9 mouse cellular contexts compared by ENCODE assay signal in the genomic region with DNA sequence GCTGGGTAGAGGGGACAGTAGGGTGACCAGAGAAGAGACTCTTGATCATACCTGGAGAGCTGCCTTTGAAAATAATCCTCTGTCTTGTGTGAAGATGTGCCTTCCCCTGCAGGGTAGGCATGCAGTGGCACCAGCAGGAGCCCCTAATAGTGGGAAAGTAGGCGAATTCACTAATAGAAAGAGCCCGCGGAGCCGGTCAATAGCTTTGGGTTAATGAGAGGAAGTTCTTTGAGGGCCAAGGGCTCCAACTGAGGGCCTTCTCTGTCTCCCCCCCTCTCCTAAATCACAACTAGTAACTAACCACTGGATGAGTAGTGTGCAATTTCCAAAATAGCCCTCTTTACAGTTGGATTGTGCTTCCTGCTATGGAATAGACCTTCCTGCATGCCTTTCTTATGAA. TPM values are rescaled to one million over a fixed set of nuclear protein-coding genes. Genes with fewer than 3 reads are reported as not detected.
DNase-seq lines count a peak whose midpoint lies in the region; ATAC-seq lines count a peak whose summit lies in the region.
"Had no signal": no experiment of that assay in that cellular context is flagged by ENCODE, and none has a peak within 500 bp of the region (broad histone marks: within the 10 kb centered on the region; RNA-seq: fewer than 3 reads in every experiment).

No protein-coding gene starts in this region.

- no peak overlapping the region for H3K4me2 ChIP-seq in forebrain, embryonic 11.5 days (ENCODE audit: low read depth, low read length, severe bottlenecking)
- H3K4me2 ChIP-seq in hindbrain, embryonic 14.5 days (replicated peaks) = no peak overlapping the region
- no peak overlapping the region for H3K4me2 ChIP-seq in midbrain, embryonic 16.5 days (ENCODE audit: low read length)

- no peaks in the 10 kb centered on the region for H3K27me3 ChIP-seq in forebrain, embryonic 11.5 days (ENCODE audit: control insufficient read depth, insufficient read depth, low read length)
- no peaks in the 10 kb centered on the region for H3K27me3 ChIP-seq in hindbrain, embryonic 14.5 days (ENCODE audit: control insufficient read depth, insufficient read depth, low read length)
- no peaks in the 10 kb centered on the region for H3K27me3 ChIP-seq in midbrain, embryonic 16.5 days (ENCODE audit: control insufficient read depth, insufficient read depth, low read depth, low read length)

- ATAC-seq in forebrain, embryonic 11.5 days (replicated peaks; ENCODE audit: low FRiP score) = peak; percentile 54
- no peak for ATAC-seq in hindbrain, embryonic 14.5 days (ENCODE audit: low FRiP score)
- no peak for ATAC-seq in midbrain, embryonic 16.5 days

- no peak overlapping the region for H3K9ac ChIP-seq in forebrain, embryonic 11.5 days (ENCODE audit: low read length)
- no peak overlapping the region for H3K9ac ChIP-seq in hindbrain, embryonic 14.5 days
- no peak overlapping the region for H3K9ac ChIP-seq in midbrain, embryonic 16.5 days (ENCODE audit: low read depth, low read length)

- 10% methylated on average over 4 of the region's 4 CpGs for WGBS in forebrain, embryonic 11.5 days
- 17% methylated on average over 4 of the region's 4 CpGs for WGBS in hindbrain, embryonic 14.5 days
- 27% methylated on average over 4 of the region's 4 CpGs for WGBS in midbrain, embryonic 16.5 days

- H3K36me3 ChIP-seq in forebrain, embryonic 11.5 days (ENCODE audit: control insufficient read depth, insufficient read depth, low read length) = no peaks in the 10 kb centered on the region
- H3K36me3 ChIP-seq in hindbrain, embryonic 14.5 days (replicated peaks; ENCODE audit: control insufficient read depth, insufficient read depth) = no peaks in the 10 kb centered on the region
- H3K36me3 ChIP-seq in midbrain, embryonic 16.5 days (ENCODE audit: control insufficient read depth, insufficient read depth, low read length) = no peaks in the 10 kb centered on the region

- DNase-seq in layer of hippocampus, adult 8-10 months (ENCODE audit: low spot score in 2 of 2) = peak; percentile 24 to 40
- no peak for DNase-seq in layer of hippocampus, postnatal 10 days (ENCODE audit: low spot score in 2 of 2)
- DNase-seq in forebrain, embryonic 11.5 days (ENCODE audit: low spot score) = no peak
- DNase-seq in hindbrain, embryonic 14.5 days (ENCODE audit: low spot score) = no peak
- DNase-seq in thymus, postnatal 14 days = no peak
- DNase-seq in gastrocnemius, postnatal 36 days = no peak
- DNase-seq in gastrocnemius, postnatal 4 days (ENCODE audit: low spot score in 2 of 2) = no peak
- DNase-seq: gastrocnemius, postnatal 25 days had no signal

- no peak overlapping the region for H3K4me3 ChIP-seq in forebrain, embryonic 11.5 days (ENCODE audit: low read depth, low read length)
- H3K4me3 ChIP-seq in hindbrain, embryonic 14.5 days (replicated peaks; ENCODE audit: low read length) = no peak overlapping the region
- no peak overlapping the region for H3K4me3 ChIP-seq in midbrain, embryonic 16.5 days (ENCODE audit: low read depth, low read length)

- peak overlapping the region; percentile 81 for H3K27ac ChIP-seq in forebrain, embryonic 11.5 days (ENCODE audit: low read depth, low read length)
- H3K27ac ChIP-seq in hindbrain, embryonic 14.5 days = peak overlapping the region; percentile 71
- peak overlapping the region; percentile 23 for H3K27ac ChIP-seq in midbrain, embryonic 16.5 days (ENCODE audit: low read length)

- H3K9me3 ChIP-seq in forebrain, embryonic 11.5 days (ENCODE audit: control insufficient read depth, low read length) = no peaks in the 10 kb centered on the region
- H3K9me3 ChIP-seq in hindbrain, embryonic 14.5 days (ENCODE audit: control insufficient read depth, low read length) = no peaks in the 10 kb centered on the region
- H3K9me3 ChIP-seq in midbrain, embryonic 16.5 days (replicated peaks; ENCODE audit: control insufficient read depth, low read length, poor library complexity, severe bottlenecking) = no peaks in the 10 kb centered on the region

- intact Hi-C loops in gastrocnemius, postnatal 36 days (cut with DNase I) = no loop called here

- H3K4me1 ChIP-seq in forebrain, embryonic 11.5 days (replicated peaks; ENCODE audit: control insufficient read depth, insufficient read depth, low read length) = peaks cover 12% of the 10 kb centered on the region
- H3K4me1 ChIP-seq in hindbrain, embryonic 14.5 days (replicated peaks; ENCODE audit: control insufficient read depth, insufficient read depth, low read length) = peaks cover 16% of the 10 kb centered on the region
- H3K4me1 ChIP-seq in midbrain, embryonic 16.5 days (ENCODE audit: control insufficient read depth, insufficient read depth, low read length) = peaks cover 11% of the 10 kb centered on the region

RNA-seq across cellular contexts. Expression of gene Slc1a3, which starts 50.6 kb away (rescaled TPM):
- 100 to 1,000 TPM; 344 to 455 (median 398) TPM for total RNA-seq in layer of hippocampus, adult 8-10 months (2022)
- total RNA-seq in layer of hippocampus, postnatal 10 days (2021) = 100 to 1,000 TPM; 439 to 459 TPM
- polyA plus RNA-seq in forebrain, embryonic 11.5 days (2014; fragmentation: Nextera tagmentation; extraction: Ambion mirVana) = 48.7 and 49.3 TPM in 2 replicates
- polyA plus RNA-seq in hindbrain, embryonic 14.5 days (2014; fragmentation: Nextera tagmentation; extraction: Ambion mirVana) = 242 and 264 TPM in 2 replicates
- polyA plus RNA-seq in midbrain, embryonic 16.5 days (2015; fragmentation: Nextera tagmentation; extraction: Ambion mirVana) = 106 and 142 TPM in 2 replicates
- 1 to 10 TPM; 1.2 to 1.8 TPM for total RNA-seq in gastrocnemius, postnatal 36 days (2021)
- 1 to 10 TPM; 4.9 to 6.3 TPM for total RNA-seq in gastrocnemius, postnatal 4 days (2021)

Comparison
In these comparisons a context has a peak if more than half of its experiments do, and no peak if none do; other contexts are left out.
1. DNase-seq: peak in layer of hippocampus, adult 8-10 months (2 of 2); none in layer of hippocampus, postnatal 10 days (0 of 2), forebrain, embryonic 11.5 days (single experiment), hindbrain, embryonic 14.5 days (single experiment), thymus, postnatal 14 days (single experiment), gastrocnemius, postnatal 36 days (0 of 2) and gastrocnemius, postnatal 4 days (0 of 2).
2. H3K27ac ChIP-seq: peak in every context shown above with its lines; median percentile 81 in forebrain, embryonic 11.5 days; 71 in hindbrain, embryonic 14.5 days; 23 in midbrain, embryonic 16.5 days.
3. RNA of gene Slc1a3, which starts 50.6 kb away (total RNA-seq): 439 to 459 TPM in layer of hippocampus, postnatal 10 days and 344 to 455 TPM in layer of hippocampus, adult 8-10 months; 4.9 to 6.3 TPM in gastrocnemius, postnatal 4 days and 1.2 to 1.8 TPM in gastrocnemius, postnatal 36 days; every median in the first group is over 10 times any median in the second.